Mouse (Mus musculus) forebrain, postnatal 0 days (tissue): ENCODE results near the gene Lpcat3. TPM values are rescaled to one million over a fixed set of nuclear protein-coding genes. Genes with fewer than 3 reads are reported as not detected.

Source experiments
- ATAC-seq: fragments of 200-750 bp; cut with Nextera tagmentation; 2 replicates; pipeline ENCODE4 v1.8.0; 2017; ENCODE audit warnings: mild to moderate bottlenecking, moderate library complexity
- DNase-seq: peaks from one replicate; pipeline ENCODE4 v3.0.0-alpha.2; 2015
- H3K27ac ChIP-seq: fragments of 300-500 bp; sonication (generic); 2 replicates; pipeline ENCODE4 v1.5.1; 2014; ENCODE audit warnings: low read depth, mild to moderate bottlenecking, antibody characterized with exemption, low read length, moderate library complexity, mixed read lengths
- H3K27me3 ChIP-seq: fragments of 300-500 bp; sonication (generic); 2 replicates; pipeline ENCODE4 v1.6.1; 2014; ENCODE audit warnings: mild to moderate bottlenecking, low read length, mixed read lengths; ENCODE audit not compliant: insufficient read depth
- H3K36me3 ChIP-seq: fragments of 300-500 bp; sonication (generic); 2 replicates; pipeline ENCODE4 v1.6.1; 2014; ENCODE audit warnings: mild to moderate bottlenecking, moderate library complexity; ENCODE audit not compliant: insufficient read depth
- H3K4me1 ChIP-seq: fragments of 300-500 bp; sonication (generic); 2 replicates; pipeline ENCODE4 v1.6.1; 2014; ENCODE audit warnings: antibody characterized with exemption; ENCODE audit not compliant: insufficient read depth
- H3K4me2 ChIP-seq: fragments of 300-500 bp; sonication (generic); 2 replicates; pipeline ENCODE4 v1.6.1; 2014; ENCODE audit warnings: low read depth, mild to moderate bottlenecking, moderate library complexity
- H3K4me3 ChIP-seq: fragments of 300-500 bp; sonication (generic); 2 replicates; pipeline ENCODE4 v1.5.1; 2014; ENCODE audit warnings: low read depth, low read length, mixed read lengths
- H3K9ac ChIP-seq: fragments of 300-500 bp; sonication (generic); 2 replicates; pipeline ENCODE4 v1.6.1; 2014; ENCODE audit warnings: mild to moderate bottlenecking
- H3K9me3 ChIP-seq: fragments of 300-500 bp; sonication (generic); 2 replicates; pipeline ENCODE4 v1.6.1; 2016; ENCODE audit warnings: low read length
- CTCF ChIP-seq: sonication (generic); IDR thresholded peaks from 2 replicates; pipeline ENCODE4 v1.5.1; 2016; ENCODE audit warnings: antibody characterized with exemption, control low read depth, low read depth
- WGBS: fragments of 180-500 bp; shearing (Covaris S2); extraction: QIAGEN DNeasy Blood & Tissue Kit; methylation state at CpG from one replicate; pipeline ENCODE4 v1.1.7; 2014; 5-methylcytosine and 5-hydroxymethylcytosine counted together
- polyA plus RNA-seq: library from polyadenylated mRNA; unstranded; fragments of >200 nt; fragmentation: Nextera tagmentation; extraction: Ambion mirVana; gene quantifications from 2 replicates; pipeline ENCODE4 v1.2.1, GENCODE M21; 2015
- total RNA-seq: library from RNA; depleted of rRNA; stranded (reverse); fragments of >200 nt; gene quantifications from 2 replicates; pipeline ENCODE4 v1.2.3, GENCODE M21; 2014

Gene Lpcat3
- total and polyA plus RNA-seq, 2 experiments from 2014 or later, result 35.6 to 41.3 TPM

DNA sequence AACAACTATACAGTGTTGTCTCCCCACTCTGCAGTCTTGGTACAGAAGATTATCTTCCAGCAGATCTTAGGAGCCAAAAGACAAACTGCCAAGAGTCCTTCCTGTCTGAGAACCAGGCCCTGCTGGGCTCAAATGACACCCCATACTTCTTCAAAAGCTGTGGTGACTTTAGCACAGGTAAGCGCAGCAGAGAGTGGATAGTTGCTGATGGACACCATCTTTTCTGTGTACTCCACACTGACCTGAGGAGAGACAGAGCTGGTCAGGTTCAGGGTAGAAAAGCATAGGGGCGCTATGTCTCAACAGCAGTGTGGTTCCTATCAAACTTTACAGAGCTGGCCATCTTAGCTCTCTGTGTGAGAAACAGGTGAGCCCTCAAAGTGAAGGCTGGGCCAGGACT, 41.6 kb downstream of the Lpcat3 start:
- Histone ChIP-seq H3K27ac (no peak overlapping the region), H3K9ac (no peak overlapping the region), H3K36me3 (peaks cover 71% of the 10 kb centered on the region), H3K4me1 (0 out of 2 replicates have a peak, but pooled peaks cover 4% of the 10 kb centered on the region), H3K9me3 (no peaks in the 10 kb centered on the region), H3K27me3 (no peaks in the 10 kb centered on the region), H3K4me2 (no peak overlapping the region), H3K4me3 (no peak overlapping the region)
- DNase-seq (no peak), ATAC-seq (no peak)
- 93% methylated on average over 2 of the region's 2 CpGs for WGBS
- no peak for TF ChIP-seq CTCF

DNA sequence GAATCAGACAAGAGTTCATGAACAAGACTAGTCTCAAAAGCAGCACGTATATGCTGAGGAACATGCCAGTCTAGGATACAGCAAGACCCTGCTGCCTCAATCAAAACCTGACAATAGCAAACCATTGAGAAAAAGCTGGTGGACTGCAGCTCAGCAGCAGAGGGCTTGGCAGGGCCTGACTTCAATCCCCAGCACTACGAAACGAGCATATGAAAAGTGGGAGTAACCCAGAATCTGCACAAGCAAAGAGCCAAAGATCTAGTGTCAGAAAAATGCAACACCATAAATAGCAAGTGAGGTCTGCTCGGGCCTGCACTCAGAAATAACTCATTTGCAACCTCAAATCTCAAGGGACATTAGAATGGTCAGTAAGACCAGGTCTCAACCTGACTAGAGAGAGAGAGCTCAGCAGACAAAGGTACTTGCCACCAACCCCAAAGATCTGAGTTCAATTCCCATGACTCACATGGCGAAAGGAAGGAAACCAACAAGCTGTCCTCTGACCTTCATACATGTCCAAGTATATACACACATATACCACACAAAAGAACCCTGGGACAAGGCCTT, 43.3 kb downstream of the Lpcat3 start:
- no peak for TF ChIP-seq CTCF
- H3K36me3 ChIP-seq, result peaks cover 55% of the 10 kb centered on the region

GRCm38 (mm10) chr6:124708289-124708889, 45.6 kb downstream of the Lpcat3 start:
- peaks cover 25% of the 10 kb centered on the region for H3K4me1 ChIP-seq
- H3K27ac ChIP-seq, result no peak overlapping the region
- H3K27me3 ChIP-seq, result no peaks in the 10 kb centered on the region
- no peak overlapping the region for H3K4me2 ChIP-seq
- no peak for TF ChIP-seq CTCF
- H3K9me3 ChIP-seq, result no peaks in the 10 kb centered on the region
- ATAC-seq (no peak), DNase-seq (no peak)
- 93% methylated on average over 10 of the region's 10 CpGs for WGBS
- no peak overlapping the region for H3K4me3 ChIP-seq
- no peak overlapping the region for H3K9ac ChIP-seq
- H3K36me3 ChIP-seq, result peaks cover 33% of the 10 kb centered on the region

More for the DNA sequence above, 43.3 kb downstream of the Lpcat3 start:
- H3K9me3 ChIP-seq, result no peaks in the 10 kb centered on the region
- no peak overlapping the region for H3K9ac ChIP-seq
- peaks cover 18% of the 10 kb centered on the region for H3K4me1 ChIP-seq
- no peak overlapping the region for H3K4me2 ChIP-seq
- no peak overlapping the region for H3K27ac ChIP-seq
- 84% methylated on average over 5 of the region's 5 CpGs for WGBS
- DNase-seq (no peak), ATAC-seq (no peak)
- no peaks in the 10 kb centered on the region for H3K27me3 ChIP-seq
- no peak overlapping the region for H3K4me3 ChIP-seq

- Histone ChIP-seq H3K4me2 (peak within 1 kb of the TSS; percentile 68), H3K4me1 (peaks cover 26% of the 10 kb centered on the region), H3K27me3 (no peaks in the 10 kb centered on the region), H3K9ac (peak within 1 kb of the TSS; percentile 89), H3K9me3 (no peaks in the 10 kb centered on the region), H3K4me3 (peak within 1 kb of the TSS; percentile 78), H3K36me3 (peaks cover 34% of the 10 kb centered on the region), H3K27ac (peak within 1 kb of the TSS; percentile 83)
- peak; percentile 98 for ATAC-seq
- peak; percentile 98 for DNase-seq
- peak; percentile 25 for TF ChIP-seq CTCF
- under 1% methylated on average over 73 of the region's 76 CpGs for WGBS
These were observed 49.3 kb downstream of the Lpcat3 start, which contains the start of the genes Emg1 and Phb2 for GRCm38 (mm10) chr6:124711824-124712782. Gene Emg1 (minus strand): TSS chr6:124712178. Gene Phb2 (plus strand): TSS chr6:124712336.

GRCm38 (mm10) chr6:124712918-124713317, 50.1 kb downstream of the Lpcat3 start:
- no peaks in the 10 kb centered on the region for H3K9me3 ChIP-seq
- H3K9ac ChIP-seq, result peak overlapping the region; percentile 89
- H3K36me3 ChIP-seq, result peaks cover 32% of the 10 kb centered on the region
- peaks cover 26% of the 10 kb centered on the region for H3K4me1 ChIP-seq
- ATAC-seq (no peak), DNase-seq (no peak)
- H3K4me2 ChIP-seq, result peak overlapping the region; percentile 68
- 18% methylated on average over 11 of the region's 11 CpGs for WGBS
- H3K27me3 ChIP-seq, result no peaks in the 10 kb centered on the region
- no peak overlapping the region for H3K27ac ChIP-seq
- peak overlapping the region; percentile 78 for H3K4me3 ChIP-seq
- no peak for TF ChIP-seq CTCF

DNA sequence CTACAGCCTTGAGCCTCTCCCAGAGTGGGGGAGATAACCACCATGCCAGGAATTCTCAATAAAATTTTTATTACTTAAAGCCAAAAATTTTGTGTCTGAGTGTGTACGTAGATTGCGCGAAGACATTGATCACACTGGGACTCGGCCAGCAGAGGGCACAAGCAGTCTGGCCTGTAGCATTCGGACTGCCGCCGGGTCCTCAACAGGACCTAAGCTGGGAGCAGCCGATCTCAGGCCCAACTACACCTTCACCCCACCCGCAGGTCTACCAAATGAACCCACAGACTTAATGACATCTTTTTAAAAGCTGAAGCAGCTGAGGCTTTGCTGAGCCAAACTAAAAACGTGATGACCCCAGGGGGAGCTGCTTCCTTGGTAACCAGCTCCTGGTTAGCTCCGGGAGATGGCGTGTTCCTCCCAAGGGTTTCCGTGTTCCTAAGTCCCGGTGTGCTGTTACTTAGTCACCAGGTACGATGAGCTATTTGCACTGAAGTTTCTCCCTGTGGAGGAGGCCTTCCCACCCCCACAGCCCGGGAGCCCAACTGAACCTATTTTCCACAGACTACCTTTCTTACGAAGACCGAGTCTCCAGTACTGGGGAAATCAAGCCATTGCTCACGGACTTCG, 54.1 kb downstream of the Lpcat3 start:
- Histone ChIP-seq H3K9me3 (no peaks in the 10 kb centered on the region), H3K4me3 (no peak overlapping the region), H3K36me3 (peaks cover 32% of the 10 kb centered on the region), H3K4me2 (no peak overlapping the region), H3K27me3 (no peaks in the 10 kb centered on the region), H3K4me1 (peaks cover 6% of the 10 kb centered on the region), H3K9ac (no peak overlapping the region), H3K27ac (no peak overlapping the region)
- DNase-seq (peak; percentile 55), ATAC-seq (no peak)
- TF ChIP-seq CTCF, result peak; percentile 61
- 59% methylated on average over 20 of the region's 20 CpGs for WGBS
